Mouse (Mus musculus): ENCODE measurements around the gene Hadhb. TPM values are rescaled to one million over a fixed set of nuclear protein-coding genes. Genes with fewer than 3 reads are reported as not detected.
A peak's percentile ranks its signal among the peaks of the same experiment; 100 is the strongest.

Hadhb gene
- polyA plus RNA-seq, 1 experiment from 2014 or later = 307 TPM

DNA sequence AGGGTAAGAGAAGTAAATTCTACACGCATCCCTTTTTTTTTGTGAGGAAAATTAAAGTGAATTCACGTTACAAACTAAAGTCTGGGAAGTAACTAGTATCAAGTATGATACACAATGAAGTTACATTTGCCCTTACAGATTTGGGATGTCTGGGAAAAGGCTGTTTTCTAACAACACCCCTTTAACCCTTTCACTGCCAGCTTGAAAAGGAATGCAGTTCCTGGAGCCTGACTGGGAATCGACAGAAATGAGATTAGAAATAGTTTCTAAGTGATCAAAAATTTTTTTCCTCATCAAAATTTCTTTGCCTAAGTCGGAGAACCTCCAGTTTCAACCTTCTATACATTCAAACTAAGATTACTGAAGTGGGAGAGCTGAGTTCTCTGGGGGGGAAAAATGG is 1.0 kb upstream of the Hadhb start:
- H3K9ac ChIP-seq = peak overlapping the region; percentile 91
- H3K27ac ChIP-seq (ENCODE audit: poor library complexity, severe bottlenecking) = no peak overlapping the region; the same call in 1 of the 2 replicates
- peak overlapping the region; percentile 91 for H3K4me3 ChIP-seq
- no peak for ATAC-seq (ENCODE audit: insufficient number of reproducible peaks, low FRiP score)
- WGBS = 21% methylated on average over 4 of the region's 4 CpGs
- no peaks in the 10 kb centered on the region for H3K27me3 ChIP-seq (replicated peaks)
- H3K4me2 ChIP-seq = peak overlapping the region; percentile 66
- H3K4me1 ChIP-seq (replicated peaks) = peaks cover 29% of the 10 kb centered on the region
- H3K9me3 ChIP-seq (replicated peaks) = no peaks in the 10 kb centered on the region
- 0 out of 2 replicates have a peak, but pooled peaks cover 3% of the 10 kb centered on the region for H3K36me3 ChIP-seq

DNA sequence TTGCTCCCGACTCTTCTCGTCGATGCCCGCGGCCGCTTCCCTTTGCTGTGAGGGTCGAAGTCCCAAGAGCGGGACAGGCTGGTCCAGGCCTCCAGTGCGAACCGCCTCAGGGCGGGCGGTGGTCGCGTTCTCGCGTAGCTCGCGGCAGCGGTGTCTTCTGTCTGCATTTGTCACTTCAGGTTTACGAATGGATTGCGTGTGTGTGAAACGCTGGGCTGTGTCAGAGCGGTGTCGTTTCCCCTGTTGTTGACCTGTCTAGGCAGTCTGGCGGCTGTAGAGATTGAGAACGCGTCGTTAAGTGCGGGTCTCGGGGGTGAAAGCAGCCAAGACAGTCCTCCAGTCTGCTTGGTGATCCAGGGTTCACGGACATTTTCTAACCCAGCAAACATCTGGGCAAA is 346 bp downstream of the Hadhb start:
- Histone ChIP-seq H3K4me1 (replicated peaks) (peaks cover 34% of the 10 kb centered on the region), H3K4me3 (peak overlapping the region; percentile 91), H3K36me3 (no peaks in the 10 kb centered on the region), H3K27me3 (replicated peaks) (no peaks in the 10 kb centered on the region), H3K4me2 (peak overlapping the region; percentile 66), H3K27ac (ENCODE audit: poor library complexity, severe bottlenecking) (peak overlapping the region; percentile 85), H3K9me3 (replicated peaks) (no peaks in the 10 kb centered on the region), H3K9ac (peak overlapping the region; percentile 91)
- peak; percentile 37; the same call in 1 of the 2 replicates for ATAC-seq (ENCODE audit: insufficient number of reproducible peaks, low FRiP score)
- under 1% methylated on average over 31 of the region's 31 CpGs for WGBS

DNA sequence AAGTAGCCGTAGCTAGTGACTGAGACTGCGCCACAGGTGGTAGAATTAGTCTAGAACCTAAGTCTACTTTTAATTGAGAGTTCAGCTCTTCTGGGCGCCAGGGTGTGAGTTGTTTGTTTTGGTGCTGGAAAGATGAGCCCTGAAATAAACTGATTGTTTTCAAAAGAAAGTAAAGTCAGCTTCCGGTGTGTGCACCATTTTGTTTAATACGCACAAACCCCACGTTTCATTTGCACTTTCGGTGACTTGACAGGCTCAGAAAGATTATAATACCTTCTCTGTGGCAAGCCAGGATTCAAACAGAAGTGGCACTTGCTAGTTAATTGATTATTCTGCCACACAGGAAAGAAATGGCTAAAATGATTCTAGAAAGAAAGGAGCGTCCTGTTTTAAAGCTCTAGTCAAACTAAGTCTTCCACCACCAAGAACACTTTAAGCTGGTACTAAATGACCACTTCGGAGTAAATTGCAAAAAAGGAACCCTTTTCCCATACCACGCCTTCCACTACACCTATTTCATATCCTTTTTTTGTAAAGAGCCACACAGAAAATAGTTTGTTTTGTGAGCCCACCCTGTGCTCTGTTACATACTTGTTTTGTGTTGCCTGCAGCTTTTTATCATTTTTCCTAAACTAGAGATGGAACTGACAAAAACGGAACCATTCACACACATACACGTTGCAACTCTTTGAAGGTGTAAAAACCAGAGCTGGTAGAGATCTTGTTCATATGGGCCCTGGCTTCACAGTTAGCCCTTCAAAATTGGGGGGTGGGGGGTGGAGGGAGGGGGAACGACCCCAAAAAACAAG is 977 bp downstream of the Hadhb start:
- Histone ChIP-seq H3K36me3 (no peaks in the 10 kb centered on the region), H3K4me3 (peak overlapping the region; percentile 91), H3K27ac (ENCODE audit: poor library complexity, severe bottlenecking) (peak overlapping the region; percentile 85), H3K4me1 (replicated peaks) (peaks cover 34% of the 10 kb centered on the region), H3K4me2 (peak overlapping the region; percentile 66), H3K27me3 (replicated peaks) (no peaks in the 10 kb centered on the region), H3K9ac (peak overlapping the region; percentile 91), H3K9me3 (replicated peaks) (no peaks in the 10 kb centered on the region)
- 29% methylated on average over 13 of the region's 13 CpGs for WGBS
- no peak for ATAC-seq (ENCODE audit: insufficient number of reproducible peaks, low FRiP score)

DNA sequence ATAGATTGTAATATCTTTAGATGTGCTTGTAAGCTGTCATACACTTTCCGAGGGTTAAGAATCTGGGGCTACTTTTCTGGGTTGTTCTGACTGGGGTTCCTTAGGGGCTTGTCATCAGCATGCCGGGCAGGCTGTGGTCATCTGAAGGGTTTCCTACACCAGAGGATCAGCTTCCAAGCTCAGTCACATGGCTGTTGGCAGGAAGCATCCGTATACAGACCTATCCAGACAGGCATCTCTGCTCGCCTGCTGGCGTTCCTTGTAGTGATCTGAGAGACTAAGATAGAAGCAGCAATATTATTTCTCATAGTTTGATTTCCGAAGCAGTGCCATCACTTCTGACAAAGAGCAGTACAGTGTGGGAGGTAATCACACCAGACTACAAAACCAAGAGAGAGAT is 4.6 kb downstream of the Hadhb start:
- Histone ChIP-seq H3K36me3 (peaks cover 5% of the 10 kb centered on the region; the same call in 1 of the 2 replicates), H3K9me3 (replicated peaks) (no peaks in the 10 kb centered on the region), H3K4me3 (no peak overlapping the region), H3K27me3 (replicated peaks) (no peaks in the 10 kb centered on the region), H3K4me2 (no peak overlapping the region), H3K9ac (no peak overlapping the region), H3K4me1 (replicated peaks) (peaks cover 25% of the 10 kb centered on the region), H3K27ac (ENCODE audit: poor library complexity, severe bottlenecking) (no peak overlapping the region)
- no peak for ATAC-seq (ENCODE audit: insufficient number of reproducible peaks, low FRiP score)
- WGBS = 61% methylated on average over 6 of the region's 6 CpGs

DNA sequence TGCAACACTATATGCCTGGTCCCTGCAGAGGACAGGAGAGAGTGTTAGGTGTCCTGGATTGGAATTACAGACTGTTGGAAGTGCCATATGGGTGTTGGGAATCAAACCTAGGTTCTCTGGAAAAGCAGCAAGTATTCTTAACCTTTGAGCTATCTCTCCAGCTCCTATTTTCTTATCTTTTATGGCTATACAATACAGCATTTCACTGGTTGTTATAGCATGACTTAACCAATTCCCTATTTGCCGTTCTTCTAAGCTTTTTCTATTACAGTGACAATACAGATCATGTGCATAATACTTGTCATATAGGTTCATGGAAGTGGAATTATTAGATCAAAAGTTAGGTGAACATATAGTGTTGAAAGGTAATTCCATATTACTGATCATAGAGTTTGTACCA is 6.8 kb downstream of the Hadhb start:
- Histone ChIP-seq H3K4me3 (no peak overlapping the region), H3K9me3 (replicated peaks) (no peaks in the 10 kb centered on the region), H3K4me1 (replicated peaks) (peaks cover 21% of the 10 kb centered on the region), H3K27me3 (replicated peaks) (no peaks in the 10 kb centered on the region), H3K36me3 (peaks cover 16% of the 10 kb centered on the region), H3K4me2 (no peak overlapping the region), H3K27ac (ENCODE audit: poor library complexity, severe bottlenecking) (no peak overlapping the region), H3K9ac (no peak overlapping the region)
- ATAC-seq (ENCODE audit: insufficient number of reproducible peaks, low FRiP score) = no peak
- 90% methylated on average over 1 of the region's 1 CpGs for WGBS

DNA sequence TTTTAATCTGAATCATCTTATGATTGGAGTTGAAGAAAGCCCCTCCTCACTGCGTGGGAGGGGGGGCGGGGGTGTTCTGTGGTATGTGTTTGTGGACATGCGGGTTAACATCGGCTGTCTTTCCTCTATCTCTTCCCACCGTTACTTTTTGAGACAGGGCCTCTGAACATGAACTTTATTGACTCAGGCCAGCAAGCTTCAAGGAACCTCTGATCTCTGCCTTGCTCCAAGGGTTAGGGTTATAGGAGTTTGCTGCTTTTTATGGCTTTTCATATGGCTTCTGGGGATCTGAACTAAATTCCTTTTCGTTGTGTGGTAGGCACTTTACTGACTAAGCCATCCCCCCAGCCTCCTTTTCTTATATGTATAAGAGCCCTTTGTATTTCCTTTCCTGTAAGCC is 7.3 kb downstream of the Hadhb start:
- no peak overlapping the region for H3K9ac ChIP-seq
- H3K4me3 ChIP-seq = no peak overlapping the region
- H3K27me3 ChIP-seq (replicated peaks) = no peaks in the 10 kb centered on the region
- H3K4me1 ChIP-seq (replicated peaks) = peaks cover 19% of the 10 kb centered on the region
- no peak overlapping the region for H3K27ac ChIP-seq (ENCODE audit: poor library complexity, severe bottlenecking)
- no peaks in the 10 kb centered on the region for H3K9me3 ChIP-seq (replicated peaks)
- WGBS = 66% methylated on average over 6 of the region's 6 CpGs
- peaks cover 19% of the 10 kb centered on the region for H3K36me3 ChIP-seq
- H3K4me2 ChIP-seq = no peak overlapping the region
- ATAC-seq (ENCODE audit: insufficient number of reproducible peaks, low FRiP score) = no peak

DNA sequence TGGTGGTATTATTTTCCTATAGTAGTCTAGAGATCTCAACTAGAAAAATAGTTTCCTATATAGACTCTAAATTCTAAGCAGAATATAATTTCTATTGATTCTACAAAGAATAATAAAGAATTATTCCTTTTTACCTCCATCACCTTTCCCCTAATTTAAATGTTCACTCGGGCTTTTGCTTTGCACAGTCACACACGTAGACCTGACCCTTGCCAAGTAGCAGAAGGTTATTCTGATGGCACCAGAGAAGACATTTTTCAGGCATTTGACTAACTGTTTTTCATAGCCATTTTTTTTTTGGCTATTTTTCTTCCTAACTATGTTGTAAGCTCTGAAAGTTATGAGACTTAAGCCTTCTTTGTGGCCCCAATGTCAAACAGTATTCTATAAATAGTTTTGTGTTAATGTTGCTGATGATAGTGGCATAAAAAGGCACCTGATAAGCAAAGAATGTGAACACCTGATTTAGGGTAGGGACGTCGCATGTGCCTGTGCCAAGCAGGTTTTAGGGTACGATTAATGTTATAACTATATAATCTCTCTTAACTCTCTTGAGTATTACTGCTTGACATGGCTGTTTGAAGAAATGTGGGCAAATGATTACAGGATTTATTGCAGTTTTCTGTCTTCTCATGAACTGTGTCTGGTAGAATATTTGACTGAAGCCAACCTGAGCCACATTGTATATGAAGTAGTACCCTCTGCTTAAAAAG is 10.3 kb downstream of the Hadhb start:
- no peak overlapping the region for H3K9ac ChIP-seq
- no peak overlapping the region for H3K4me3 ChIP-seq
- WGBS = 65% methylated on average over 5 of the region's 5 CpGs
- H3K27me3 ChIP-seq (replicated peaks) = no peaks in the 10 kb centered on the region
- H3K36me3 ChIP-seq = peaks cover 38% of the 10 kb centered on the region
- H3K27ac ChIP-seq (ENCODE audit: poor library complexity, severe bottlenecking) = peak overlapping the region; percentile 64; the same call in 1 of the 2 replicates
- no peak overlapping the region for H3K4me2 ChIP-seq
- no peak for ATAC-seq (ENCODE audit: insufficient number of reproducible peaks, low FRiP score)
- H3K4me1 ChIP-seq (replicated peaks) = peaks cover 3% of the 10 kb centered on the region
- H3K9me3 ChIP-seq (replicated peaks) = no peaks in the 10 kb centered on the region

DNA sequence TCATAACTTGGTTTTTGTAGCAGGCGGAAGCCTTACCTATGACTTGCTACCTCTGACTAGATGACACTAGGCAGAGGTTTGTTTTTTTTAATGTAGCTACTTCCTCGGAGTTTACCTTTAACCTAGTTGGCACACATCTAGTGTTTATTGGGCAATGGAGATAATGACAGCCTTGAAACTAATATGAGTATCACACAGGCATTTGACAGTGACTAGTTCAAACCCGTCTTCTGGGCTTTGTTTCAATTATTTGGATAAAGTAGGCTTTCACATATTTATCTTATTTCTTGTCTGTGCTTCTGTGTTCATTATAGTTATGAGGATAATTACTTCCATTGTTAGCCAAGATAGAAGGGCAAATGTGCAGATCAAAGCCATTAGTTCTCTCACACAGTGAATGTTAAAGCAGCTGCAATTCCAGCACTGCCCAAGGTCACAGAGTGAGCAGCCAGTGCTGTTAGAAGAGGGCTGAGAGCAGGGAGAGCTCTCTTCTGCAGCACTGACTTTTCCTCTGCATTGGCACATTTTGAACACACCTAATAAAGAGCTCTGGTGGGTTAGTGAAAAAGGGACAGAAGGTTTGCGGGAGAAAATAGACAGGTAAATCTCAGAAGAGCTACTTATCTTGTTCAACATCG is 15.4 kb downstream of the Hadhb start:
- Histone ChIP-seq H3K4me2 (no peak overlapping the region), H3K9ac (no peak overlapping the region), H3K4me1 (replicated peaks) (peaks cover 21% of the 10 kb centered on the region), H3K27me3 (replicated peaks) (no peaks in the 10 kb centered on the region), H3K4me3 (no peak overlapping the region), H3K9me3 (replicated peaks) (no peaks in the 10 kb centered on the region), H3K36me3 (peaks cover 62% of the 10 kb centered on the region), H3K27ac (ENCODE audit: poor library complexity, severe bottlenecking) (peak overlapping the region; percentile 77)
- WGBS = 80% methylated on average over 5 of the region's 5 CpGs
- no peak for ATAC-seq (ENCODE audit: insufficient number of reproducible peaks, low FRiP score)

DNA sequence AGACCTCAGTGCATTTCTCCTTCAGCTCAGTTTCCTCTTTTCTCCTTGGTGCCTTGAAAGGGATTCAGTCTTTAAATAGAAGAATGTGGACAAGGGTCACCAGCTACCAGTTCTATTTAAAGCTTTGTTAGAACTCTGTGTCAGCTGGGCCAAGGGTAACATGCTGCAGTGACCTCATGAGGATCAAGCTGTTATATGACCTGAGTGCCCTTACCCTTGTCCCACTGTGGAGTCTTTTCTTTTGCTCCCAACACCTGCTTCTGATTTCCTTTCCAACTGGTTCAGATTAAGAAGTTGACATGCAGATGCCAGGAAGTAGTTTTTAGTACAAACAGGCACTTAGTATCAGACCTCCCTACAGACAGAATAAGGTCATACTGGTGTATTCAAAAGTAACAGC is 17.1 kb downstream of the Hadhb start:
- peak overlapping the region; percentile 3; the same call in 1 of the 2 replicates for H3K4me2 ChIP-seq
- no peaks in the 10 kb centered on the region for H3K9me3 ChIP-seq (replicated peaks)
- peak overlapping the region; percentile 90 for H3K27ac ChIP-seq (ENCODE audit: poor library complexity, severe bottlenecking)
- peaks cover 21% of the 10 kb centered on the region for H3K4me1 ChIP-seq (replicated peaks)
- H3K27me3 ChIP-seq (replicated peaks) = no peaks in the 10 kb centered on the region
- peaks cover 69% of the 10 kb centered on the region for H3K36me3 ChIP-seq
- H3K4me3 ChIP-seq = no peak overlapping the region
- no peak overlapping the region for H3K9ac ChIP-seq
- no peak for ATAC-seq (ENCODE audit: insufficient number of reproducible peaks, low FRiP score)

DNA sequence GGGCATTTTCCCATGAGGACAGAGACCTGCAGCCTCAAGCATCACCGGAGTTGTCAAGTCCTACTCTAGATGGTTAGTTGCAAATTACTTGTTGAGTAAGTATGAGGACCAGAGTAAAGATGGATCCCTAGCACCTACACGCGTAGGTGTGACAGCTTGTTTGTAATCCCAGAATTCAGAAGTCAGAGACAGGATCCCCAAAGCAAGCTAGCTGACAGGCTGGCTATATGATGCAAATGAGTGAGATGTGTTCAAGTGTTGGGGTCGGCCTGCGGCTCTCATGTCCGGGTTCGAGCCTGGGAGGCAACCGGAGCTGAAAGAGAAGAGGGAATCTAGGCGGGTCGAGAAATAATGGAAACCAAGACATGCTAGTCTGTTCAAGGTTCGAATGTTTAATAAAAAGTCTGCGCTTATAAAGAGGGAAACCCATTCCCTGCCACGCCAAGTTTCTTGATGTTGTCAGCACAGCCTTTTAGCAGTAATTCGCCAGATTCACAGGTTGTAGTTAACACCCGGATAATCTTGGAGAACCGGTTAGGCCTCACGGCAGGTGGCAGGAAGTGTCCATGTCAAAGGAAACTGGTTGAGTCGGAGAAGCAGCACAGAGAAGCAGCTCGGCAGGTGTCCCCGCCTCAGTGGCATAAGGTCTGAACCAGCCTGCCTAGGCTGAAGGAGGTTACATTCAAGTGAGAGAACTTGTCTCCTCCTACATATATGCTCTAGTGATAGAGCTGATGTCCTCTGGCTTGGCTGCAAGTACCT is 18.1 kb downstream of the Hadhb start:
- no peaks in the 10 kb centered on the region for H3K9me3 ChIP-seq (replicated peaks)
- peaks cover 69% of the 10 kb centered on the region for H3K36me3 ChIP-seq
- H3K4me1 ChIP-seq (replicated peaks) = peaks cover 21% of the 10 kb centered on the region
- H3K4me3 ChIP-seq = no peak overlapping the region
- 55% methylated on average over 20 of the region's 20 CpGs for WGBS
- H3K27ac ChIP-seq (ENCODE audit: poor library complexity, severe bottlenecking) = peak overlapping the region; percentile 90
- no peak overlapping the region for H3K4me2 ChIP-seq
- H3K9ac ChIP-seq = no peak overlapping the region
- no peak for ATAC-seq (ENCODE audit: insufficient number of reproducible peaks, low FRiP score)
- H3K27me3 ChIP-seq (replicated peaks) = no peaks in the 10 kb centered on the region
